Mouse (Mus musculus) left cerebral cortex, postnatal 10 days (tissue): ENCODE data around the gene Sipa1l1. TPM values are rescaled to one million over a fixed set of nuclear protein-coding genes. Genes with fewer than 3 reads are reported as not detected.
"Not testable (repeated sequence)": the region's sequence is repeated elsewhere in the genome, so short reads cannot be mapped to it uniquely, and the experiment has no call there.

Experiments
- DNase-seq, 2 experiments: peaks; one replicate each; pipeline ENCODE4 v3.0.0; 2021 to 2022; ENCODE audit warnings: low spot score in 2 of 2, mixed read lengths in 1 of 2; ENCODE audit errors: extremely low spot score in 1 of 2
- intact Hi-C: fragments of 180-260 bp; cut with DNase I; formaldehyde crosslinking; loops from one replicate; pipeline ENCODE4 v1.15.1; 2025
- total RNA-seq, 2 experiments: library from RNA; stranded (reverse); gene quantifications; 2 replicates each; pipeline ENCODE4 v1.2.3; 2021

Sipa1l1 gene
- total RNA-seq, 2 experiments from 2014 or later: 129 to 135 TPM

DNA sequence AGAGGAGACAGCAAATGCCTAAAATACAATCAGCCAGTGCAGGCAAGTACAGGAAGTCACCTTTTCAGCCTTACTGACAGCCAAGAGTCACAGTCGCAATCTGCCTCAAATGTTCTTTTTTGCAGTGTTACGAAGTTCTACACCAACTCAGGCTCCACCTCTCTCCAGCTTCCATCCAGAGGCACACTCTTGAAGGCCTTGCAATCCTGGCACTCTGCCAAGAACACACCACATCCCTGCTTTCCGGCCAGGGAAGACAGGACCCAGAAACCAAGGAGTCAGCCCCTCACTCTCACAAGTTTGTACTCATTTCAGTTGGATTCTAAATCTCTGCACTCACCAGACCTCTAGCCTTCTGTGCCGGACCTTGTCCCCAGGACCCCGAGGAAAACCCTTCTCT lies 299.3 kb downstream of the Sipa1l1 start:
- DNase-seq: peak in 1 of 2 experiments; percentile 65
- intact Hi-C loops: loop anchor here (5.0 kb wide), 1 partner anchor 146 kb away; no protein-coding TSS in a partner anchor

- intact Hi-C loops: loop anchor here (5.0 kb wide), 2 partner anchors 148 to 298 kb away; no protein-coding TSS in a partner anchor
- peak; percentile 87 to 92 for DNase-seq
Measured at GRCm38 (mm10) chr12:82469706-82470361, 300.7 kb downstream of the Sipa1l1 start.

- DNase-seq: peak; percentile 80 to 92
- intact Hi-C loops: loop anchor here (5.0 kb wide), 1 partner anchor 298 kb away; no protein-coding TSS in a partner anchor
Measured at GRCm38 (mm10) chr12:82470362-82470936, 301.3 kb downstream of the Sipa1l1 start.

DNA sequence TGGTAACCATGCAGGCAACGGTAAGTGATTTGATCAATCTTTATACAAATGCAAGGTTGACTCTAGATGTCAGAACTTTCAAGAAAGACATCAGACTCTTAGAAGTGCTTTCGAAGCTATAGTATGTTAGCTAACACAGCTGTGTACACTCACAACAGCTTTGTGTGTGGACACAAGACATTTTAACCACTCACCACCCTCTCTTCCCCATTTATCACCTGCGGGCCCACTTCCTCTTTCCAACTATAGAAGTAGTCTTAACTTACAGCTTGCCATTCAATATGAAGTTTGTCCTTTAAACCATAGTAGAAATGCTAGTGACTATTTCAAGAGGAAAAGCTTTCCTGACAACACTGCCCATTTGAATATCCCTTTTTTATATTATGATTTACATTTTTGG lies 303.7 kb downstream of the Sipa1l1 start:
- intact Hi-C loops: loop anchor here (5.0 kb wide), 1 partner anchor 300 kb away; no protein-coding TSS in a partner anchor
- no peak for DNase-seq

- intact Hi-C loops: loop anchor here (5.0 kb wide), 1 partner anchor 301 kb away; no protein-coding TSS in a partner anchor
- DNase-seq: no peak
Measured at GRCm38 (mm10) chr12:82473238-82473637, 304.1 kb downstream of the Sipa1l1 start.

DNA sequence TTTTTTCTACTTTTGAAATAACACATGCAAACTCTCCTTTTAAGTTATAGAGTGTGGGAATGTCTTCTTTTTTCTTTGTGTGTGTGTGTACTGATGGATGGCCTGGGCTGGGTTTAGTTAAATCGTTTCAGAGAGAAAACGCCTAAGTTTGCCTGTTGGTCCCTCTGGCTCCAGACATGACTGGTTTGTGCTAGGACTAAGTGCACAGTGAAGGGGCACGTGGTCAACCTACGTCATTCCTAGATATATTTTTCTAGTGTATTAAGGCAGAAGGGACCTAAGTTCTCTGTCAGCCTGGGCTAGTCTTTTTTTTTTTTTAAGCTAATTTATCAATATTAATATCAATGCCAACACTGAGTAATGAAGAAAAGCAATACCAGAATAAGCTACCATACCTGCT lies 305.3 kb downstream of the Sipa1l1 start:
- no peak for DNase-seq
- intact Hi-C loops: loop anchor here (5.0 kb wide), 1 partner anchor 302 kb away; no protein-coding TSS in a partner anchor

DNA sequence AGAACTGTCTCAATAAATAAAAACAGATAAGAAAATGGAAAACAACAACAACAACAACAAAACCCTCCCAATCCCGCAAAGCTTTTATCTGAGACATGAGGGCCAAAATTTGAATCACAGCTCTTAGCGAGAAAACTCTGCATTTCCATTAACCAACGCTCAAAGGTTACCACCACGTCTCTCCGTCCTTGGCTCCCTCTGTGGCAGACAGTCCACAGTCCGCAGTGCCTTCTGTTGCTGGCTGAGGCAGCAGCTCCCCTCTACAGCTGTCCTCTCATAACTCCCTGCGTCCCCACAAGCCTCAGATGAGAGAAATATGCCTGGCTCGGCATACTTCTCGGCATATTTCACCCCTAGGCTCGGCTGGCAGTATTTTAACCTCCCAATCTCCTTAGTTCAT lies 306.9 kb downstream of the Sipa1l1 start:
- no peak for DNase-seq
- intact Hi-C loops: no loop called here

DNA sequence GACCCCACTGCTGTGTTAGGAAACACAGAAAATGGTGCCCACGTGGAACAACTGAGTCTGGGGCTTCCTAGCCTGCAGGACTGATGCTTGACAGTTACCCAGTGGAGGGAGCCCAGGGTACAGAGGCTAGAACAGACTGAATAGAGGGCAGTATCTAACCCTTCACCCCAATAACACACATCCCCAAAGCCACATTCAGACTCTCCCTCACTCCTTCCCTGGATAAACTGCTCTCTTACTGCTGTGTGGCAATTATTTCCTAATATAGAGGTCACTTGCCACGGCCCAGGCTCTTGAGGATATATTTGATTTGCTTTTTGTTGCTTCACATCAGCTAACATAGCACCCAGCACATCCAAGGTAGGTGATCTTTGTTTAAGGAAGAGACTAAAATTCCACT lies 307.5 kb downstream of the Sipa1l1 start:
- DNase-seq: no peak
- intact Hi-C loops: no loop called here

GRCm38 (mm10) chr12:82477826-82478225 lies 308.7 kb downstream of the Sipa1l1 start:
- no peak for DNase-seq
- intact Hi-C loops: no loop called here

- DNase-seq: no peak
- intact Hi-C loops: no loop called here
Measured at GRCm38 (mm10) chr12:82478256-82478655, 309.1 kb downstream of the Sipa1l1 start.

DNA sequence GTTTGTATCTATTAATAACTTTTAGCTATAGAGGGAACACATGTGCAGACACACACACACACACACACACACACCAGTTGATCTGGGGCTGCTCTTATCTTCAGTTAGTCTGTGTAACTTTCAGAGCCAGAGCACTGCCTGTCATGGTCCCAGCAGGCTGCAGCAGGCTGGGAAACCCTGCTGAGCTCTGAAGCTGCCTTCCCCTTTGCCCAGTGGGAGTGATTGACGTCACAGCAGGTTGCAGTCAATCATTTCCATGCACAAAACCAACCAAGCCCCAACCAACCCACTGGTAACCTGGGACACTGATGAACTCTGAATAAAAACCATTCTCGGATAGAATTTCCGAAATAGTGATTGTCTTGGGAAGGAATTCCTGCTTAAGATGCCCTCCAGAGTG lies 310.3 kb downstream of the Sipa1l1 start:
- no peak for DNase-seq
- intact Hi-C loops: no loop called here

- intact Hi-C loops, DNase-seq: not testable (repeated sequence)
Measured at GRCm38 (mm10) chr12:82480425-82480824, 311.3 kb downstream of the Sipa1l1 start.

- no peak for DNase-seq
- intact Hi-C loops: no loop called here
Measured at GRCm38 (mm10) chr12:82485466-82485865, 316.3 kb downstream of the Sipa1l1 start.

- intact Hi-C loops: no loop called here
- no peak for DNase-seq
Measured at GRCm38 (mm10) chr12:82486829-82487560, 317.9 kb downstream of the Sipa1l1 start.

DNA sequence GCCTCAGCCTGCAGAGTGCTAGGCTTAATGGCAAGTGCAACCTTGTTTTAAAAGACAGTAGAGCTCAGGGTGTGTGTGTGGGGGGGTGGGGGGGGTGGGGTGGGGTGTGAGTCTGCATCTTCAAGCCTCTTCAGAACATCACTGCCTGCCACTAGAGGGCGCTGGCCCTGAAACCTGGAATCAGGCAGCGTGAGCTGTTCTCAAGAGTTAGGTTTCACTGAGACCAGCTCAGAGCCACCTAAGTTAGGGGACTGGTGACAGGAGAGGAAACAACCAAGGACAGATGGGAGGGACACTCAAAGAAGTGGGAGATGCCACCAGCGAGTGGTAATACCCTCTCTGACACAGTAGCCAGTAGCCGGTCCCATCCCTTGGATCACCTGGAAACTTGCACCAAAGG lies 320.0 kb downstream of the Sipa1l1 start:
- intact Hi-C loops: no loop called here
- peak in 1 of 2 experiments; percentile 53 for DNase-seq

- DNase-seq: peak in 1 of 2 experiments; percentile 58
- intact Hi-C loops: no loop called here
Measured at GRCm38 (mm10) chr12:82489621-82490020, 320.5 kb downstream of the Sipa1l1 start.

DNA sequence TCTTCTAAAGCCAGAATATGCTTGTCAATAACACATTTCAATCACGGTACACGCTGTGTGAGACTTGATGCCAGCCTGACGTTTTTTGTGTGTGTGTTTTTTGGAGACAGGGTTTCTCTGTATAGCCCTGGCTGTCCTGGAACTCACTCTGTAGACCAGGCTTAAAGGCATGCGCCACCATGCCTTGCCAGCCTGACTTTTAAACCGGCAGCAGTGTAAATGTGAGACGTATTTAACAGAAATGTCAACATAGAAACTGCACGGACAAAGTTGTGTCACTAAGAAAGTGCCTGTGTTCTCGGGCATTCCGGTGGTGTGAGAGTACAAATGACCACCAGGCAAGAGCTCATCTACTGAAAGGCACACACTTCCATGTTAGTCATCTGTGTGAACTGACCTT lies 323.3 kb downstream of the Sipa1l1 start:
- no peak for DNase-seq
- intact Hi-C loops: no loop called here

DNA sequence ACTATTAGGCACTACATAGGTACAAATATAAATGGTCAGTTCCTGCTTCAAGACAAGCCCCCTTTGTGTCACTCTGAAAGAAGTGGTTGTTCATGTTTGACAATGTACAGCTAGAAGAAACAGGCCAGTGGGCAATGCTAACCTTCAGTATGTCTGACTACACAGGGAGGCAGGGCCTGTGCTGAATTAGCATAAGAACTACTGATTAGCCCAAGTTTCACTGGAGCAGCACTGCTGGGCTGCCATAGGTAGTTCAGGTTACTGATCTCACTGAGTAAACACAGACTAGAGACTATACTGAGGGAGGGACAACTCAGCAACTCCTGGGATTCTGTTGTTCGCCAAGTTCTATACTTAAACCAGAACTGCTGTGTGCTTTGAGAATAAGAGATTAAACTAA lies 324.1 kb downstream of the Sipa1l1 start:
- DNase-seq, intact Hi-C loops: not testable (repeated sequence)

DNA sequence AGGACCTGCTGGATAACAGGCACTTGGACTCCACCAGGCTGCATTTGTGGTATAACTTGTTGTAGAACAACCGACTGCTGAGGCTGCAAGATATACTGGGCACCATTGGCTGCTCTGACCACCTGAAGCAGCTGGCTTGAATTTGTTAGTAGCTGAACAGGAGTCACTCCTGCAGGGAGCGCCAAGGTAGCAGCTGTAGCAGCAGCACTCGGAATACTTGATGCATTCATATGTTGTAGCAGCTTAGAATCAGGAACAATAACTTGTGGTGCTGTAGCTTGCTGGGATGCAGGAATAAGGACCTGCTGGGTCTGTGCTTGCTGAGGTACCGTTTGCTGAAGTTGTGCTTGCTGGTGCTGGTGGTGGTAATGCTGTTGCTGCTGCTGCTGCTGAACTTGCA lies 326.8 kb downstream of the Sipa1l1 start:
- intact Hi-C loops: loop anchor here (5.0 kb wide), 1 partner anchor 451 kb away; no protein-coding TSS in a partner anchor
- no peak for DNase-seq
